9 mouse cellular contexts compared by ENCODE assay signal in genomic region chr7:133632476-133632875, GRCm38 (mm10). TPM values are rescaled to one million over a fixed set of nuclear protein-coding genes. Genes with fewer than 3 reads are reported as not detected.
DNase-seq lines count a peak whose midpoint lies in the region; ATAC-seq and TF ChIP-seq lines count a peak whose summit lies in the region.
"Had no signal": no experiment of that assay in that cellular context is flagged by ENCODE, and none has a peak within 500 bp of the region (broad histone marks: within the 10 kb centered on the region; RNA-seq: fewer than 3 reads in every experiment).

No protein-coding gene starts in this region.

- no peak overlapping the region for H3K9ac ChIP-seq in kidney, embryonic 14.5 days (ENCODE audit: low read depth, low read length)
- no peak overlapping the region for H3K9ac ChIP-seq in liver, adult 2 months (ENCODE audit: low read depth, low read length)

- no peak overlapping the region for H3K4me3 ChIP-seq in kidney, adult 2 months (ENCODE audit: insufficient read depth, low read depth, low read length)
- H3K4me3 ChIP-seq in kidney, embryonic 14.5 days (ENCODE audit: low read length): no peak overlapping the region
- no peak overlapping the region for H3K4me3 ChIP-seq in liver, adult 2 months (ENCODE audit: insufficient read depth, low read depth, low read length)

- H3K79me2 ChIP-seq in liver, adult 2 months (ENCODE audit: control insufficient read depth, insufficient read depth, low read length): no peaks in the 10 kb centered on the region

- no peak for ATAC-seq in kidney, embryonic 14.5 days (ENCODE audit: low FRiP score, low TSS enrichment)
- 0 out of 2 replicates have a peak, but pooled peaks have one; percentile 21 for ATAC-seq in granulocyte monocyte progenitor cell, adult 5-6 weeks (replicated peaks; ENCODE audit: poor library complexity, severe bottlenecking)

- H3K4me2 ChIP-seq in kidney, embryonic 14.5 days (replicated peaks; ENCODE audit: low read depth, low read length): no peak overlapping the region

- peak; percentile 44 for TF ChIP-seq CTCF in kidney, adult 2 months (conservative IDR thresholded peaks at IDR 0.05; ENCODE audit: insufficient read depth, insufficient read length, low read depth, low read length)
- peak; percentile 56 for TF ChIP-seq CTCF in liver, adult 2 months (IDR thresholded peaks at IDR 0.05; ENCODE audit: low read depth, low read length)

- H3K4me1 ChIP-seq in kidney, adult 2 months (ENCODE audit: control insufficient read depth, insufficient read depth, low read length): no peaks in the 10 kb centered on the region
- H3K4me1 ChIP-seq in kidney, embryonic 14.5 days (ENCODE audit: control insufficient read depth, insufficient read depth, low read length): no peaks in the 10 kb centered on the region
- no peaks in the 10 kb centered on the region for H3K4me1 ChIP-seq in liver, adult 2 months (ENCODE audit: control insufficient read depth, insufficient read depth, low read length)

- no peak overlapping the region for H3K27ac ChIP-seq in kidney, adult 2 months (ENCODE audit: insufficient read depth, low read depth, low read length)
- no peak overlapping the region for H3K27ac ChIP-seq in kidney, embryonic 14.5 days (ENCODE audit: low read depth, low read length)
- H3K27ac ChIP-seq in liver, adult 2 months (replicated peaks; ENCODE audit: insufficient read depth, low read depth, low read length): no peak overlapping the region

- WGBS in kidney, adult 2 months: 27% methylated on average over 2 of the region's 2 CpGs
- 27% methylated on average over 2 of the region's 2 CpGs for WGBS in kidney, embryonic 14.5 days
- WGBS in liver, adult 2 months: 13% methylated on average over 2 of the region's 2 CpGs

- no peaks in the 10 kb centered on the region for H3K36me3 ChIP-seq in kidney, adult 2 months (ENCODE audit: control insufficient read depth, insufficient read depth, low read length)
- H3K36me3 ChIP-seq in kidney, embryonic 14.5 days (ENCODE audit: control insufficient read depth, insufficient read depth, low read length): no peaks in the 10 kb centered on the region
- H3K36me3 ChIP-seq in liver, adult 2 months (ENCODE audit: control insufficient read depth, insufficient read depth, low read length): no peaks in the 10 kb centered on the region

- TF ChIP-seq POLR2A in kidney, adult 2 months (IDR thresholded peaks at IDR 0.05; ENCODE audit: low read depth, low read length): no peak
- no peak for TF ChIP-seq POLR2A in liver, adult 2 months (IDR thresholded peaks at IDR 0.05; ENCODE audit: extremely low read depth, insufficient read depth, low read length)

- peak; percentile 64 for DNase-seq in kidney, adult 2 months
- peak; percentile 49 for DNase-seq in MN1 (ENCODE audit: low spot score)
- DNase-seq in cerebellum, adult 11-12 months: peak; percentile 42
- DNase-seq in liver, adult 2 months (ENCODE audit: extremely low read depth, low read depth, low spot score): peak; percentile 75
- DNase-seq in right cerebral cortex, postnatal 14 days: peak; percentile 65

- no peaks in the 10 kb centered on the region for H3K27me3 ChIP-seq in kidney, adult 2 months (replicated peaks; ENCODE audit: control insufficient read depth, insufficient read depth, low read length)
- no peaks in the 10 kb centered on the region for H3K27me3 ChIP-seq in kidney, embryonic 14.5 days (ENCODE audit: control insufficient read depth, insufficient read depth, low read length)
- no peaks in the 10 kb centered on the region for H3K27me3 ChIP-seq in liver, adult 2 months (ENCODE audit: control insufficient read depth, insufficient read depth, low read length)

- no peaks in the 10 kb centered on the region for H3K9me3 ChIP-seq in kidney, embryonic 14.5 days (ENCODE audit: control insufficient read depth, low read length)

RNA-seq across cellular contexts. Expression of gene Edrf1, which starts 4.9 kb away (rescaled TPM):
- polyA plus RNA-seq in kidney, adult 2 months (2012; rRNA removed): 9.0 and 12.4 TPM in 2 replicates
- 14.3 and 26.9 TPM in 2 replicates for polyA plus RNA-seq in kidney, embryonic 14.5 days (2014; fragmentation: Nextera tagmentation; extraction: Ambion mirVana)
- total RNA-seq in granulocyte monocyte progenitor cell, adult 5-6 weeks (2014; fragmentation: Nextera tagmentation): 25.7 and 31.9 TPM in 2 replicates
- total RNA-seq in granulocyte monocyte progenitor cell, adult 5-6 weeks (2017): 16.7 and 17.1 TPM in 2 replicates
- total RNA-seq in liver, adult 2 months (2014; rRNA removed): 17.8 and 18.7 TPM in 2 replicates
- 6.4 and 8.0 TPM in 2 replicates for polyA plus RNA-seq in liver, adult 2 months (2012; rRNA removed)

RNA-seq across cellular contexts. Expression of gene Tex36, which starts 30.5 kb away (rescaled TPM):
- not detected in 2 replicates for polyA plus RNA-seq in kidney, adult 2 months (2012; rRNA removed)
- not detected in 2 replicates for polyA plus RNA-seq in kidney, embryonic 14.5 days (2014; fragmentation: Nextera tagmentation; extraction: Ambion mirVana)
- total RNA-seq in granulocyte monocyte progenitor cell, adult 5-6 weeks (2014; fragmentation: Nextera tagmentation): not detected in 2 replicates
- not detected in 2 replicates for total RNA-seq in granulocyte monocyte progenitor cell, adult 5-6 weeks (2017)
- total RNA-seq in liver, adult 2 months (2014; rRNA removed): not detected in 2 replicates
- polyA plus RNA-seq in liver, adult 2 months (2012; rRNA removed): not detected in 2 replicates
- polyA plus RNA-seq: frontal cortex, adult 2 months; liver, embryonic 16.5 days had no signal

RNA-seq across cellular contexts. Expression of gene Mmp21, which starts 47.4 kb away (rescaled TPM):
- polyA plus RNA-seq in kidney, adult 2 months (2012; rRNA removed): not detected in 2 replicates
- 0.24 TPM in 1 of 2 replicates, not detected in the other for polyA plus RNA-seq in kidney, embryonic 14.5 days (2014; fragmentation: Nextera tagmentation; extraction: Ambion mirVana)
- not detected in 2 replicates for total RNA-seq in granulocyte monocyte progenitor cell, adult 5-6 weeks (2014; fragmentation: Nextera tagmentation)
- total RNA-seq in granulocyte monocyte progenitor cell, adult 5-6 weeks (2017): 0.52 TPM in 1 of 2 replicates, not detected in the other
- not detected in 2 replicates for total RNA-seq in liver, adult 2 months (2014; rRNA removed)
- not detected in 2 replicates for polyA plus RNA-seq in liver, adult 2 months (2012; rRNA removed)
